Mouse (Mus musculus) heart, embryonic 16.5 days (tissue): ENCODE results near the gene Asb8. TPM values are rescaled to one million over a fixed set of nuclear protein-coding genes. Genes with fewer than 3 reads are reported as not detected.

Experiments used
- ATAC-seq: fragments of 200-750 bp; cut with Nextera tagmentation; replicated peaks from 2 replicates; pipeline ENCODE4 v1.8.0; 2017; ENCODE audit warnings: moderate number of reproducible peaks; ENCODE audit not compliant: insufficient read depth, low FRiP score; ENCODE audit errors: extremely low read depth
- H3K27ac ChIP-seq: fragments of 300-500 bp; sonication (generic); 2 replicates; pipeline ENCODE4 v1.5.1; 2014; ENCODE audit warnings: mild to moderate bottlenecking, low read length, control low read depth, moderate library complexity
- H3K27me3 ChIP-seq: fragments of 300-500 bp; sonication (generic); 2 replicates; pipeline ENCODE4 v1.6.1; 2014; ENCODE audit warnings: low read length, mixed read lengths; ENCODE audit not compliant: control insufficient read depth, insufficient read depth
- H3K36me3 ChIP-seq: fragments of 300-500 bp; sonication (generic); 2 replicates; pipeline ENCODE4 v1.6.1; 2014; ENCODE audit not compliant: control insufficient read depth, insufficient read depth
- H3K4me1 ChIP-seq: fragments of 300-500 bp; sonication (generic); 2 replicates; pipeline ENCODE4 v1.6.1; 2014; ENCODE audit warnings: low read length, mixed read lengths; ENCODE audit not compliant: control insufficient read depth, insufficient read depth
- H3K4me2 ChIP-seq: fragments of 300-500 bp; sonication (generic); 2 replicates; pipeline ENCODE4 v1.6.1; 2014; ENCODE audit warnings: low read depth, mild to moderate bottlenecking, control low read depth, low read length
- H3K4me3 ChIP-seq: fragments of 300-500 bp; sonication (generic); 2 replicates; pipeline ENCODE4 v1.5.1; 2014; ENCODE audit warnings: mild to moderate bottlenecking, control low read depth, low read length
- H3K9ac ChIP-seq: fragments of 300-500 bp; sonication (generic); 2 replicates; pipeline ENCODE4 v1.6.1; 2014; ENCODE audit warnings: low read length, control low read depth
- H3K9me3 ChIP-seq: fragments of 300-500 bp; sonication (generic); replicated peaks from 2 replicates; pipeline ENCODE4 v1.6.1; 2016; ENCODE audit warnings: low read length; ENCODE audit not compliant: control insufficient read depth
- WGBS: fragments of 180-500 bp; shearing (Covaris S2); extraction: QIAGEN DNeasy Blood & Tissue Kit; methylation state at CpG from one replicate; pipeline ENCODE4 v1.1.7; 2014; 5-methylcytosine and 5-hydroxymethylcytosine counted together
- polyA plus RNA-seq: library from polyadenylated mRNA; unstranded; fragments of >200 nt; fragmentation: Nextera tagmentation; extraction: Ambion mirVana; gene quantifications from 2 replicates; pipeline ENCODE4 v1.2.1, GENCODE M21; 2015

The Asb8 gene
- polyA plus RNA-seq, 1 experiment from 2014 or later = 91.7 TPM

DNA sequence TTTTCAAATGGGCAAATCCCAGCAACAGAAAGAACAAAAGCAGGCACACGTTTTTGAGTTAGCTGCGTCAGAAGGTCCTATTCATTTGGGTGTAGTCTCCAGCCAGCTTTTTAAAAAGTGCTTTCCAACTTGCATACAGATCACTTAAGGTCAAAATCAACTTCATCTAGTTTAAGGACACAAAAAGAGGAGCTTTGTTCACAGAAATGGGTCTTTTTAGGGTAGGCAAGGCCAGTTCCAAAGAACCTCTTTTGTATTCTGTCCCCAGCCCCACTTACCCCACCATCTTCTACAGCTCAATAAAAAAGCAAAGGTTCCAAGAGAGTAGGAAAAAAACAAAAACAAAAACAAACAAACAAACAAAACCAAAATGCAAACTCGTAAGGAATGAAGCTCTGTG lies 30.8 kb downstream of the Asb8 start:
- H3K9me3 ChIP-seq = no peaks in the 10 kb centered on the region

GRCm38 (mm10) chr15:98134034-98134433 lies 31.4 kb downstream of the Asb8 start:
- no peak overlapping the region for H3K27ac ChIP-seq
- WGBS = 92% methylated on average over 4 of the region's 4 CpGs
- H3K36me3 ChIP-seq = peaks cover 58% of the 10 kb centered on the region
- H3K4me1 ChIP-seq = no peaks in the 10 kb centered on the region
- H3K4me2 ChIP-seq = no peak overlapping the region
- no peak for ATAC-seq
- H3K4me3 ChIP-seq = no peak overlapping the region
- H3K27me3 ChIP-seq = no peaks in the 10 kb centered on the region
- H3K9me3 ChIP-seq = no peaks in the 10 kb centered on the region
- no peak overlapping the region for H3K9ac ChIP-seq

More for the DNA sequence above, 30.8 kb downstream of the Asb8 start:
- H3K9ac ChIP-seq = no peak overlapping the region
- no peak overlapping the region for H3K4me2 ChIP-seq
- no peaks in the 10 kb centered on the region for H3K27me3 ChIP-seq
- H3K27ac ChIP-seq = no peak overlapping the region
- no peak overlapping the region for H3K4me3 ChIP-seq
- ATAC-seq = no peak
- no peaks in the 10 kb centered on the region for H3K4me1 ChIP-seq
- H3K36me3 ChIP-seq = peaks cover 62% of the 10 kb centered on the region
- 75% methylated on average over 3 of the region's 3 CpGs for WGBS

DNA sequence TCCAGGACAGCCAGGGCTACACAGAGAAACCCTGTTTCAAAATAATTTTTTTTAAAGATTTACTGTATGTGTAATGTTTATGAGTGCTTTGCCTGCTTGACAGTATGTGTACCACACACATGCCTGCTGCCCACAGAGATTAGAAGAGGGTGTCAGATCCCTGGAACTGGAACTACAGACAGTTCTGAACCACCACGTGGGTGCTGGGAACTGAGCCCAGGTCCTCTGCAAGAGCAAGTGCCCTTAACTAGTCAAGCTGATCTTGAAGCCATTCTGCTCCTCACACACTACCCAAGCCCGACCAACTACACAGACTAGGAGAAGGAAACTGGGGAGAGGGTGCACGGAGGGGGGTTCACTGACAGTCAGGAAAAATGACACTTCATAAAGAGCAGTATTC lies 32.0 kb downstream of the Asb8 start:
- no peaks in the 10 kb centered on the region for H3K27me3 ChIP-seq
- no peak overlapping the region for H3K27ac ChIP-seq
- H3K4me1 ChIP-seq = no peaks in the 10 kb centered on the region
- 92% methylated on average over 3 of the region's 3 CpGs for WGBS
- no peaks in the 10 kb centered on the region for H3K9me3 ChIP-seq
- H3K4me2 ChIP-seq = no peak overlapping the region
- ATAC-seq = no peak
- no peak overlapping the region for H3K9ac ChIP-seq
- H3K36me3 ChIP-seq = peaks cover 56% of the 10 kb centered on the region
- H3K4me3 ChIP-seq = no peak overlapping the region

GRCm38 (mm10) chr15:98131942-98132655 lies 33.3 kb downstream of the Asb8 start:
- peaks cover 62% of the 10 kb centered on the region for H3K36me3 ChIP-seq
- no peak overlapping the region for H3K9ac ChIP-seq
- H3K27me3 ChIP-seq = no peaks in the 10 kb centered on the region
- ATAC-seq = no peak
- H3K4me2 ChIP-seq = no peak overlapping the region
- H3K4me1 ChIP-seq = no peaks in the 10 kb centered on the region
- H3K4me3 ChIP-seq = no peak overlapping the region
- H3K27ac ChIP-seq = no peak overlapping the region
- 76% methylated on average over 15 of the region's 15 CpGs for WGBS
- no peaks in the 10 kb centered on the region for H3K9me3 ChIP-seq

GRCm38 (mm10) chr15:98131451-98131850 lies 34.0 kb downstream of the Asb8 start:
- H3K9ac ChIP-seq = no peak overlapping the region
- no peaks in the 10 kb centered on the region for H3K4me1 ChIP-seq
- H3K4me3 ChIP-seq = no peak overlapping the region
- H3K27me3 ChIP-seq = no peaks in the 10 kb centered on the region
- peaks cover 60% of the 10 kb centered on the region for H3K36me3 ChIP-seq
- no peak overlapping the region for H3K27ac ChIP-seq
- H3K4me2 ChIP-seq = no peak overlapping the region
- H3K9me3 ChIP-seq = no peaks in the 10 kb centered on the region
- no peak for ATAC-seq
- 90% methylated on average over 7 of the region's 7 CpGs for WGBS

DNA sequence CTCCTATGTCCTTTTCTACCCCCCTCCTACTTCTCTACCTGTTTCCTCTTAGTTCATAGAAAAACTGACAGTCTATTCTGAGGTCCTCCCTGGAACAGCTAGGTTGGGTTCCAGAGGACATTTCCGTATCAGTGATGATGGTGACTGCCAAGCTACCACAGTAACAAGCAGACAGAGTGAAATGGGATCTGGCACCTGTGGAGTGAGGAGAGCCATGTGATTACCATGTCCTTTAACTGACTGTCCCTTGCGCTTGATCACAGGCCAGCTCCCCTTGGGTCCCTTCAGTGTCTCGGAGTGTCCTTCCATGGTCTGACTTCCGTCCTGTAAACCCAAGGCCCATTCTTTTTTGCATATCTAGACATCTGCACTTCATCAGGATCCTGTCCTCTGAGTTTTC lies 34.4 kb downstream of the Asb8 start:
- H3K4me2 ChIP-seq = no peak overlapping the region
- no peak overlapping the region for H3K27ac ChIP-seq
- no peaks in the 10 kb centered on the region for H3K9me3 ChIP-seq
- H3K4me1 ChIP-seq = no peaks in the 10 kb centered on the region
- no peak overlapping the region for H3K4me3 ChIP-seq
- ATAC-seq = no peak
- H3K27me3 ChIP-seq = no peaks in the 10 kb centered on the region
- H3K36me3 ChIP-seq = peaks cover 56% of the 10 kb centered on the region
- H3K9ac ChIP-seq = no peak overlapping the region
- 77% methylated on average over 4 of the region's 4 CpGs for WGBS

- no peak overlapping the region for H3K4me2 ChIP-seq
- H3K9ac ChIP-seq = no peak overlapping the region
- no peaks in the 10 kb centered on the region for H3K27me3 ChIP-seq
- H3K36me3 ChIP-seq = peaks cover 73% of the 10 kb centered on the region
- no peak for ATAC-seq
- H3K27ac ChIP-seq = no peak overlapping the region
- H3K4me3 ChIP-seq = no peak overlapping the region
- WGBS = 94% methylated on average over 20 of the region's 20 CpGs
- no peaks in the 10 kb centered on the region for H3K9me3 ChIP-seq
- H3K4me1 ChIP-seq = peaks cover 4% of the 10 kb centered on the region; the same call in 1 of the 2 replicates
Observed at GRCm38 (mm10) chr15:98120831-98121230, 44.6 kb downstream of the Asb8 start.

DNA sequence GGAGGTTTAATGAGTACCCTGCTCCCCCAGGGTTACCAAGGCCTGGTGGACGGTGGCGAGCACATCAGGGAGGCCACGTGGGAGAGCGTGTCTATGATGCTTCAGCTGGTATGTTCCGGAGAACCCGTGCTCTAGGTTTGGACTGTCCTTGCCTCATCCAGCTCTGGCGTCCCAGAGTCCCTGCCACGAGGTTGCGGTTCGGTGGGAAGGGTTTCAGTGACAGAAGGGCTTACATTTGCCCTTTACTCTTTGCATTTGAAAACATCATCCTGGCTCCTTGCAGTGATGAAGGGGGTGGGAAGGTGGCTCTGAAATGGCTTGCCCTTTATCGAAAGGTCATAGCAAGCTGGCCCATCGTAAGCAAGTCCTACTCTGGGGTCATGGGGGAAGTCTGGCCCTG lies 46.1 kb downstream of the Asb8 start:
- 90% methylated on average over 12 of the region's 12 CpGs for WGBS
- Histone ChIP-seq H3K27ac (no peak overlapping the region), H3K9ac (no peak overlapping the region), H3K4me1 (peaks cover 18% of the 10 kb centered on the region), H3K27me3 (no peaks in the 10 kb centered on the region), H3K4me3 (no peak overlapping the region), H3K9me3 (no peaks in the 10 kb centered on the region), H3K36me3 (peaks cover 66% of the 10 kb centered on the region), H3K4me2 (no peak overlapping the region)
- no peak for ATAC-seq

DNA sequence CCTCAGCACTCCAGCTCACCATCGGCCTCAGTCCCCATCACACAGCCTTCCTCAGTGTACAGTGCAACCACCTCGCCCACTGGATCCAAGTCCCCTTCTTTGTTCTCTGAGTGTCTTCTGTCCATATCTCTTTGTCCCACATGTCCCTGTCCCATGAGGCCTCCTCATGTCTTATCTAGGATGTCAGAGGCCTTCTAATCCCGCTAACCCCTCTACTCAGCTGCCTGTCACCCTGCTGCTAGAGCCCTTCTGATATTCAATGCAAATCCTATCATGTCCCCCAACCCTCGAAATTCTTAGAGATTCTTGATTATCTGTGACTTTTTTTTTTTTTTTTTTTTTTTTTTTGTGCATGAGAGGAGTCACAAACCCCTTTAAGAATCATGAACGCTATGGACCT lies 49.1 kb downstream of the Asb8 start:
- no peak for ATAC-seq
- peaks cover 28% of the 10 kb centered on the region for H3K4me1 ChIP-seq
- no peak overlapping the region for H3K27ac ChIP-seq
- no peaks in the 10 kb centered on the region for H3K27me3 ChIP-seq
- H3K4me2 ChIP-seq = no peak overlapping the region
- no peaks in the 10 kb centered on the region for H3K9me3 ChIP-seq
- H3K36me3 ChIP-seq = peaks cover 54% of the 10 kb centered on the region
- no peak overlapping the region for H3K9ac ChIP-seq
- WGBS = 65% methylated on average over 5 of the region's 5 CpGs
- H3K4me3 ChIP-seq = no peak overlapping the region
